Mouse (Mus musculus) right cerebral cortex, adult 2 months (tissue): ENCODE results near the gene Prp2.
"Not testable (repeated sequence)": the region's sequence is repeated elsewhere in the genome, so short reads cannot be mapped to it uniquely, and the experiment has no call there.

Experiments
- DNase-seq, 2 experiments: peaks; one replicate each; pipeline ENCODE4 v3.0.0; 2021 to 2022; ENCODE audit warnings: low spot score in 2 of 2

The Prp2 gene

DNA sequence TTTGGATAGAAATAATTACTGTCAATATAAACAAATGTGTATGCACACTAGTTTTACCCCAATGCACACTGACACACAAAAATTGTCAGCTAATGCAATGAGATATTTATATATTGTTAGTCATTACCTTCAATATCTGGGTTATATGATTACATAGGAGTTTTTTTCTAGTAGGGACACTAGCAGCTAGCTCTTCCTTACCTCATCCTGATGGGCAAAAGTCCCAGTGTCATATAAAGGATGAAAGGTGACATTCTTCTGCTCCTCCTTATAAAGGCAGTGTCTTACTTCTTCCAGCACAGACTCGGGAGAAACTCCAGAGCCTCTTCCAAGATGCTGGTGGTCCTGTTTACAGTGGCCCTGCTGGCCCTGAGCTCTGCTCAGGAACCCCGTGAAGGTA, at the start of gene Prp2:
Gene Prp2, plus strand, starts transcription at position 301 of the 400 bp plus-strand sequence.
- not testable (repeated sequence) for DNase-seq

- not testable (repeated sequence) for DNase-seq
These were observed 26.2 kb upstream of the Prp2 start, which contains the start of gene Prh1 for GRCm38 (mm10) chr6:132569509-132569908. TSS of gene Prh1 (plus strand) at chr6:132569809.

- no peak for DNase-seq
These were observed 53.7 kb downstream of the Prp2 start for GRCm38 (mm10) chr6:132649399-132649798.
